Mouse (Mus musculus) spleen, postnatal 10 days (tissue): ENCODE results near the gene Nlgn2.
"Not testable (repeated sequence)": the region's sequence is repeated elsewhere in the genome, so short reads cannot be mapped to it uniquely, and the experiment has no call there.

ENCODE experiments used
- DNase-seq, 2 experiments: peaks; one replicate each; pipeline ENCODE4 v3.0.0; 2021 to 2022; ENCODE audit warnings: low spot score in 2 of 2

The Nlgn2 gene

GRCm38 (mm10) chr11:69864138-69864860, 26.7 kb upstream of the Nlgn2 start:
- no peak for DNase-seq

DNA sequence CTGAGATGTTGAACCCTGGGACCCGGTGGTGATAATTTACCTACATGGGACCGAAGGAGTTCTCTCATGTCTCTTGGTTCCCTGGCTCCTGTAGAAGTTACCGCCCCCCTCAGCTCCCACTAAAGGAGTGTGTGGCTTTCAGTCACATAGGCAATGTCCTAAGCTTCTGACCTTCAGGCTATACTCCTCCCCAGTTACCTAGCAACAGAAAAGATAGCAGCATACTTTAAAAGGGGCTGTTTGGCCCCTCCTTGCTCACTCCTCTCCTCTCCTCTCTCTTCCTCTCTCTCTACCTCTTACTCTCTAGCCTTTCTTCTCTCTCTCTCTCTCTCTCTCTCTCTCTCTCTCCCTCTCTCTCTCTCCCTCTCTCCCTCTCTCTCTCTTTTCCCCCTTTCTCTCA, 26.1 kb upstream of the Nlgn2 start:
- DNase-seq = not testable (repeated sequence)

DNA sequence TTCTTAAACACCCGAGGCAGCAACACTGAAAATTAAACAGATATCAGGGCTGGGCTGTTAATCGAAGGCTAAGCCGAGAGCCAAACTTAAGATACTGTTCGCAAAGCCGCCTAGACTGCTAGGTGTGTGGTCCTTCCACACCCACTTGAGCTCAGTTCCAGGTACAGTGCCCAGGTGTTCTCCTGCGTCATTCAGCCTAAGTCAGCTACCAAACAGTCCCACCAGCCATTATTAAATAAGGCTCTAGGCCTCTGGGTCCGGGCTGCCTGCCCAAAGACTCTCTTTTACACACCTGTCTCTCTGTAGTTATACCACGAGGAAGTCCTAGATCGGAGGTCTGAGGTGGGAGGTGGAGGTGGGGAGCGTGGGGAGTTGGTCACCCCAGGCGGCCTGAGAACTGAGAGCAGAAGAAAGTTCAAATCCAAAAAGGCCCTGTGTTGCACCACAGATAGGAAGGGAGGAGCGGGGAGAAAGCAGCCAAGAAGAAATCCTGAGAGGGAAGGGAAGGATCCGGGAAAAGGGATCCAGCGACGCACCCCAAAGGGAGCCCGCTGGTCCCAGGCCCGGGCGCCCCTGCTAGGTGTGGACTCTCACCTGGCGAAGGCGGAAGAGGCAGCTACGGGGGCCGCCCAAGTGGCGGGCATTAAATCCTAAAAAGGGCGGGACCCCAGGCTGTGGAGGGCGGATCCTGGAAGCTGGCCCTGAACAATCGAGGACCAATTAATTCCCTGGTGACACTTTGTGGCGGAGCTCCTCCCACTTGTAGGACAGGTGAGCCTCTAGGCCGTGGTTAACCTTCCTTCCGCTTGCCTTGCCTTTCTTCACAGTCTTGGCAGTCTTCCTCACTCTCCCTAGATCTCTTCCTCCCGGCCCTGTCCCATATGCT, 20.8 kb upstream of the Nlgn2 start, which contains the start of gene Tnk1:
Tnk1 (minus strand) TSS at position 618 of the 886 bp plus-strand sequence.
- no peak for DNase-seq

DNA sequence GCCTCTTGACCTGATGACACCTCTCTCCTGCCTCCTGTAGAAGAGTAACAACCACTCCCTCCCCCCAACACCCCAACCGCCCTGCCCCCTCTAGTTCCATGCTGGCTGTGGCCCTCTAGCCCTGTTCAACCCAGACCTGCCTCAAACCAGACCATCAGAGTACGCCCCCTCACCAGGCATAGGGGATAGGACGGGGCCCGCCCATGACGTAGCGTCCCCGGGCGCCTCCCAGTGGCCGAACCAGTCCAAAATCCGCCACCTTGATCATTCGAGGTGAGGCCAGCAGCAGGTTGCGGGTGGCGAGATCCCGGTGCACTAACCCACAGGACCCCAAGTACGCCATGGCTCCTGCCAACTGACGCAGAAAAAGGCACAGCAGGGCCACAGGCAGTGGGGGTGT, 17.8 kb upstream of the Nlgn2 start:
- peak; percentile 80 to 84 for DNase-seq

DNA sequence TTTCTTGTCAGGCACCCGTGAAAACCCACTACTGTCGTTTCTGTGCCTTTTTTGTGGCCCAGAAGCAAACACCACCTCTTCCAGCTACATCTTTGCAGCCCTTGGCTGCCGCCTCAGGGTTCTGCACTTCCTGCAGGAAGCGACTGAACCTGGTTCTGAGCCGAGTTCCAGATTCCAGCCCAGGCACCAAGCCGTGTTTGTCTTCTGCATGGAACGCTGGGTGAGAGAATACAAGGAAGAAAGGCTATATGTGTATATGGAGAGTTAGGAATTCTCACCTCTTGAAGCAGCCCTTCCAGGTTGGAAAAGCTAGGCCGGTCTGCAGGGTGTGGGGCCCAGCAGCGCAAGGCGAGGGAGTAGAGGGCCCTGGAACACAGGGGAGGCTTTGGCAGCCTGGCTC, 17.1 kb upstream of the Nlgn2 start:
- peak; percentile 33 to 60 for DNase-seq

DNA sequence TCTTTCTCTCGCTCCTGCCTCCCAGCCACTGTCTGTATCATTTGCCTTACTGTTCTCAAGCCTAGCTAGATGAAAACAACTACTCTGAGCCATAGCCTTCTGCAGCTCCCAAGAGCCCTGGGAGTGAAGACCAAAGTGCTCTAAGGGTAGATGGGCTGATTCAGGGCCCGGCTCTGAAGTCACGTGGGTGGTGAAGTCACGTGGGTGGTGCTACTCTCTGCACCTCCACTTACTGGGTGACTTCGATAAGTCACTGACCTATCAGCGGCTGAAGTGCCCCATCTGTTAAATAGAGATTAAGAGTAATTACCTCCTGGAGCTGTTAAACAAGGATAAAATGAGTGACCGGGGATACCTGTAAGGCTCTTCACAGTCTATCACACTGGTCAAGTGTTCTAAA, 16.4 kb upstream of the Nlgn2 start:
- peak; percentile 87 to 95 for DNase-seq

- peak in 1 of 2 experiments; percentile 46 for DNase-seq
These were observed 13.2 kb upstream of the Nlgn2 start for GRCm38 (mm10) chr11:69850754-69851153.

GRCm38 (mm10) chr11:69849884-69850283, 12.3 kb upstream of the Nlgn2 start:
- DNase-seq = no peak

DNA sequence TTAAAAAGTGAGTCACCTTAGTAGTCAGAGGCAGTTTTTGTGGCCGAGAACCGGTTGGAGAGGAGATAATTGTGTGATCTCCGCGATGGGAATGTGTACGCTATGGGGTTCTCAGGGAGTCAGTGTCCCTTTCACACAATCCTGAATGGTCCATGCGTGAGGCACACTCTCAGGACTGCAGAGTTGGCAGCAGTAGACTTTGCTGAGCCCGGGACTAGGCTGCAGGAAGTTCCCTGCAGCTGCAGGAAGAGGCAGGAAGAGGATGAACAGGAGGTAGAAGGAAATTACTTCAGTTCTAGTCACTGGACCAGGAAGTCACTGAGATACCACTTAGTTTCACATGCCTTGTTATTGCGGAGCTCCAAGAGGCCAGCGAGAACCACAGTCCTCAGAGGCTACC, 11.5 kb upstream of the Nlgn2 start:
- DNase-seq = no peak

GRCm38 (mm10) chr11:69848021-69848420, 10.4 kb upstream of the Nlgn2 start:
- DNase-seq = no peak

GRCm38 (mm10) chr11:69846738-69847688, 9.4 kb upstream of the Nlgn2 start:
- DNase-seq = peak; percentile 62 to 69

GRCm38 (mm10) chr11:69846198-69846680, 8.7 kb upstream of the Nlgn2 start, which contains the start of gene Plscr3:
Plscr3 (plus strand) TSS chr11:69846376.
- DNase-seq = peak; percentile 94 to 96

DNA sequence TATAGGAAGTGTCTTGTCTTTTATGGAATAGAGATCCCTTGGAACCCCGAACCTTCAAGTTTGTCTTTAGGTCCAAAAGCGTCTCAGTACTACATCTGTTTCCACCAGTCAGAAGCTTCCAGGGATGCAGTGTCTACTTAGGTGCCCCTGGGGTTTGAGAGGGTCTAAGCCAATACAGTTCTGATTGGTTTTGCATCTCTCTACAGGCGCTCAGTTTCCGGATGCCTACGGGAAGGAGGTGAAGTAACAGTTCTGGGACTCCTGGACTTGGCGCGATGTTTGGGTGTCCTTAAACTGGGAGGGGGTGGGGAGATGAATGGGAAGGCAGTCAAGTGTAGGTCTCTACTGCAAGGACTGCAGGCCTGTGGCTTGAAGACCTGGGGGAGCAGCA, 1.1 kb upstream of the Nlgn2 start:
- peak in 1 of 2 experiments; percentile 42 for DNase-seq

DNA sequence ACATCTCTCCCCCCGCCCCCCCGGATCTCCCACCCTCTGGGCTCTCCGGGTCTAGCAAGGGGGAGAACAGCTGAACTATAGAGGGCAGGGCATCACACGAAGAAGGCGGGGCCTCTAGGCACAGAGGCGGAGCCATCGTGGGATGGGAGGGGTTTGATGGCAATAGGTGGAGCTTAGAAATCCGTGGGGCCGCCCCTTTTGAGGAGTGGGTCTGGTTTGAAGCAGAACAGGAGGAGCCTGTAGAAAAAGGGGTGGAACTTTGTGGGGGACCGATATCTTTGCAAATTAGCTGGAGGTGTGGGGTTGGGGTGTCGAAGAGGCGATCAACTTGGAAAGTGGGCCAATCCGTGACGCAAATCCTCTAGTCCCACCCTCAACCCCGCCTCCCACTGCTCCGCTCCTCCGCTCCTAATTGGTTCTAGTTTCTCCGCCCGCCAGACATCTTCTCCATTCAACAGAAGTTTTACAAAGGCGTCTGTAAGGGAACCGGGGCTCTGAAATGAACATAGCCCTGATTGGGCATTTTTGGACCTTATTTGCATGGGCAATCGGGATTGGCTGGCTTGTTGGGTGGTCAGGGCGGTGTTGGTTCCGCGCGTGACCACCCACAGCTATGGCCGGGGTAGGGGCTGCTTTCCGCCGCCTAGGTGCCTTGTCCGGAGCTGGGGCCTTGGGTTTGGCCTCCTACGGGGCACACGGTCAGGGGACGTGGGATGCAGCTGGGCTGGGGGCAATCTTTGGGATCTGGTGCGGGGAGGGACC, 549 bp upstream of the Nlgn2 start, which contains the start of gene Tmem256:
Tmem256 (plus strand) TSS at position 563 of the 762 bp plus-strand sequence.
- DNase-seq = peak; percentile 93 to 95

- peak in 1 of 2 experiments; percentile 42 for DNase-seq
These were observed 644 bp downstream of the Nlgn2 start for GRCm38 (mm10) chr11:69836703-69837576.

DNA sequence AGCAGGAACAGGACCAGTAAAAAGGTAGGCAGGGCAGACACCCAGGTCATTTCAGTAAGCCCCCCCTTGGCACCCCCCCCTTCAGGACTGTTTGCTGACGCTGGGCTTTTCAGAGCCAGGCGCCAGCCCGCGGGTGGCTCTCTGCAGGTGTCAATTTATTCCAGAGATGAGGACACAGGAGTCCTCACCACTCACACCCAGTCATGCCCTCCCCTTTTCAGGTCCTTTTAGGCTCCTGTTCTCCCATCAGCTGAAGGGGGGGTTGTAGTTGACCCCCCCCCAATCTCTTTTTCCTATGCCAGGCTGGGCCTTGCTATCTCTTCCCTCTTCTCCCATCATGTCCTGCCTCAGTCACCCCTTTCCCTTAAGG, 1.6 kb downstream of the Nlgn2 start:
- no peak for DNase-seq

DNA sequence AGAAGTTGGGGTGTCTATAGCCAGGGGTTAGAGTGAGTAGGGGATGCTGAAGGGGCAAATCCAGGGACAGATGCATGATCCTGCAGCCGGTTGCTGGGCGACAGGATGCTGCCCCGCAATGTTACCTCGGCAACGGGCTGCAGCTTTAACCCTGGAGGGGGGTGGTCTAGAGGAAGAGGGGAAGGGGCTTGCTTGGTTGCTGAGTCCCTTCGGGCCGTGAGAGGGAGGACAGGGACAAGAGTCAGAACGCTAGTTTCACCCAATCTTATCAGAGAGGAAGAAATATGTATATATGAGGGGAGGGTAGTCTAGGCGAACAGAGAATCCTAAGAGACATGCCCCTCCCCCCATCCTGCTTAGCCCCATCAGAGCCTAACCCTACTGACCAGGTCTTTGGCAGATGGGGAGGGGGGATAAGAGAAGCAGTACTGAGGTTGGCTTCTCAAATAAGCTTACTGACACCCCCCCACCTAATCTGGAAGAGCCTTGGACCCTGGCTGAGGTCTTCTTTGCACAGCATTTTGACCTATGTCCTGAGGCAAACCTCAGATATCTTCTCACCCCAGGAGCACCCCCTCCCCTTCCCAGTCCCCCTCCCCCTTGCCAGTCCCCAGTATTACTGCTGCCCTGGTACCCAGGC, 2.1 kb downstream of the Nlgn2 start:
- DNase-seq = no peak

- DNase-seq = peak; percentile 66 to 74
These were observed 3.5 kb downstream of the Nlgn2 start for GRCm38 (mm10) chr11:69834001-69834549.

DNA sequence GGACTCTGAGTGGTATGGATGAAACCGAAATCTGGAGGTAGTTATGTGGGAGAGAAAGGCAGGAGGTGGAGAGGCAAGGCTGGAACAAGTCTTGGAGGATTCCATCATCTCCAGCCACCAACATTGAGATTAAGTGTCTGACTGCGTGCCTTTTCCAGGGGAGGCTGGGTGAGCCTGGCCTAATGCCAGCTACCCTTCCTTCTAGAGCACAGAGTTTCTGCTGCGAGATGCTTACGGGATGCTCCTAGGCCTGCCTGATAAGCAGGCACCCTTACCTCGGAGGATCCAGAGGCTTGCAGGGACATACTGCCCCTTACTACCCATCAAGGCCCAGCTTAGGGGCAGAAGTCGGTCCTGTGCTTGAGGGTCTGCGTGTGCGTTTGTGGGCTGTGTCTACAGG, 4.0 kb downstream of the Nlgn2 start:
- DNase-seq = peak in 1 of 2 experiments; percentile 29
